Mouse (Mus musculus) liver, postnatal 0 days (tissue): ENCODE data around the gene Ubtf.

Experiments
- CTCF ChIP-seq: sonication (generic); IDR thresholded peaks from 2 replicates; pipeline ENCODE4 v1.5.1; 2016; ENCODE audit warnings: antibody characterized with exemption, low read depth
- EP300 ChIP-seq: IDR thresholded peaks from 2 replicates; pipeline ENCODE4 v1.6.1; 2016; ENCODE audit warnings: antibody characterized with exemption, low read depth, mild to moderate bottlenecking

GRCm38 (mm10) chr11:102267480-102267879, 52.1 kb downstream of the Ubtf start:
- TF ChIP-seq CTCF, result peak; percentile 79
- TF ChIP-seq EP300, result no peak
